Mouse (Mus musculus): ENCODE data around the gene Tnip1. TPM values are rescaled to one million over a fixed set of nuclear protein-coding genes. Genes with fewer than 3 reads are reported as not detected.

The Tnip1 gene
- total RNA-seq, 2 experiments from 2014 or later: 3.3 to 6.3 TPM

- no peak for ATAC-seq (replicated peaks; ENCODE audit: low FRiP score, poor library complexity, severe bottlenecking)
Observed at GRCm38 (mm10) chr11:54939501-54939900, 23.2 kb downstream of the Tnip1 start.

GRCm38 (mm10) chr11:54936771-54937140, 26.0 kb downstream of the Tnip1 start:
- no peak for ATAC-seq (replicated peaks; ENCODE audit: low FRiP score, poor library complexity, severe bottlenecking)

DNA sequence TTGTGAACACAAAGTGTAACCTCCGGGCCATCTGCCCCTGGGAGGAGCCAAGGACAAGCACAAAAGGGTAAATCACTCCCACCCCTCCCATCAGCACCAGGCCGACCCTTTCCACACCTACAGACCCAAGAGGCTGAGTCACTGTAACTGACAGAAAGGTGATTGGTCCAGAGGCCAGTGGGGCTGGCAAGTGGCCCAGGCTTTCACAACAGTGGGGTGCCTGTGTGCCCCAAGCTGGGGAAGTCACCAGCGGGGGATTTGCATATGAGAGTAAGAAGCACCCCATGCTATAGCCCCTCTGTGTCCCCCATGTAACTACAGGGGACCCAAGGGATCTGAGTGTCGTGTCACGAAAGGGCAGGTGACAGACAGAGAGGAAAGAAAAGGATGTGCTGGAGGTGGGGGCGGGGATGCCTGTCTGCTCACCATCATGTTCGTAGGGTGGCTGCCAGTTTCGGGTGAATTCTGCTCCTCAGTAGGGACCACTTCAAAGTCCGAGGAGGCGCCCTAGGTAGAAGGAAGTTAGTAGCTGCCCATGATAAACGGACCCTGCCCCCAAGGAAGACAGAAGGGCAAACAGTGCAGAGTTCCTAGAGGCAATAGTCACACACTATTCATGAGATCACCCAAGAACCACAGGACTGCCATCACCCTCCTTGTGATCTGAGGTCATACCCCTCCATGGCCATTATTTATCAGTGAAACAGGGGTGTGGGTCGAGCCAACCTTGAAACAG, 26.5 kb downstream of the Tnip1 start:
- ATAC-seq (replicated peaks; ENCODE audit: low FRiP score, poor library complexity, severe bottlenecking): no peak

DNA sequence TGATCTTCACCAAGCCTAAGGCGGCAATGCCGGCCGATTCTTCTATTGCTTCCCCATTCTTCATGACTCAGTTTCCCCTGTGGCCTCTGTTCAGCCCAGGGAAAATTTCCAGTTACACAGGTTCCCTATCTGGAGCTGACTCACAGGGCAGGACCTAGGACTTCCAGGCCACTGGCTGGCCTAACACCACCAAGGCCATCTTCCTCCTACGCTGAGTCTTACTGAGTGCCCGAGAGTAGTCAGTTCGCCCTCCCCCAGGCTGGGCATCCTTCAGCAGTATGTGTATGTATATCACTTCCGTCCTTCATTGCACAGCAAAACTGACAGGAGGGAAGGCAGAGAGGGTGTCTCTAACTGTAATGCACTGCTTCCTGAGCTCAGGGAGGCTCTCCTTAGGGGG, 28.5 kb downstream of the Tnip1 start:
- ATAC-seq (replicated peaks; ENCODE audit: low FRiP score, poor library complexity, severe bottlenecking): no peak

- no peak for ATAC-seq (replicated peaks; ENCODE audit: low FRiP score, poor library complexity, severe bottlenecking)
Observed at GRCm38 (mm10) chr11:54932540-54932939, 30.2 kb downstream of the Tnip1 start.

DNA sequence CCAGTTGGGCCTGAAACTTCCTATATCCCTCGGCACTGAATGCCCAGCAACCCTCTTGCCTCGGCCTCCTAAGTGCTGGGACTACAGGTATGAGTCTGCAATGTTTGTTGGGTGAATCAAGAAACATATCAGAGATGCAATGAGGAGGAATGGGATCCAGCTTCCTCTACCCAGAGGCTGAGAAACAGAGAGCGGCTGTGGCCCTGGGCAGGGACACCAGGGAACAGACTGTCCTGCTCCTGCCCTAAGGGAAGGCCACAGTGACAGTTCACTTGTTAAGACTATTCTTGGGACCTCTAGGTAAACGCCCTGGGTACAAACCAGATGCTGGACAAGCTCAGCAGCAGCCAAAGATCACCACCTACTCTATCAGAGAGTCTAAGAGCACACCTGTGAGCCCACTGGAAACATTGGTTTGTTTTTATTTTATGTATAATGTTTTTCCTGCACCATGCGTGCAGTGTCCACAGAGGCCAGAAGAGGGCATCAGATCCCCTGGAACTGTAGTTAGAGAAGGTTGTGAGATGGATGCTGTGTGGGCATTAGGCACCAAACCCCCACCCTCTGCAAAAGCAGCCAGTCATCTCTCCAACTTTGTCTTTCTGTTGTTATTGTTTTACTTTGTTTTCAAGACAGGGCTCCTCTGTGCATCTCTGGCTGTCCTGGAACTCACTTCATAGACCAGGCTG, 31.2 kb downstream of the Tnip1 start:
- no peak for ATAC-seq (replicated peaks; ENCODE audit: low FRiP score, poor library complexity, severe bottlenecking)

- ATAC-seq (replicated peaks; ENCODE audit: low FRiP score, poor library complexity, severe bottlenecking): no peak
Observed at GRCm38 (mm10) chr11:54930318-54930979, 32.3 kb downstream of the Tnip1 start.

DNA sequence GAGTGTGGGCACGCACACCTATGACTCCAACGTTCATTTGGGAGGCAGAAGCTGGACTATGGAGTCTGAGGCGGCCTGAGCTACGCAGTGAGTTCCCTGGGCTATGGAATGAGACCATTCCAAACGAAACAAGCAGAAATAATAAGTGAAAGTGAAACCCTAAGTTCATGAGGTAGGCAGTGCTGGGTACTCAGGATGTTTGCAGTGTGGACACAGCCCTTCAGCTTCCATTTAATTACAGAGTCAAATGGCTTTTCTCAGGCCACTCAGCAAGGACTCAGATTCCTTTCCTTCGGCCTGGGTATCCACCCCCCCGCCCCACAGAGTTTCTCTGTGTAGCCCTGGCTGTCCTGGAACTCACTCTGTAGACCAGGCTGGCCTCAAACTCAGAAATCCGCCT, 33.0 kb downstream of the Tnip1 start:
- no peak for ATAC-seq (replicated peaks; ENCODE audit: low FRiP score, poor library complexity, severe bottlenecking)

DNA sequence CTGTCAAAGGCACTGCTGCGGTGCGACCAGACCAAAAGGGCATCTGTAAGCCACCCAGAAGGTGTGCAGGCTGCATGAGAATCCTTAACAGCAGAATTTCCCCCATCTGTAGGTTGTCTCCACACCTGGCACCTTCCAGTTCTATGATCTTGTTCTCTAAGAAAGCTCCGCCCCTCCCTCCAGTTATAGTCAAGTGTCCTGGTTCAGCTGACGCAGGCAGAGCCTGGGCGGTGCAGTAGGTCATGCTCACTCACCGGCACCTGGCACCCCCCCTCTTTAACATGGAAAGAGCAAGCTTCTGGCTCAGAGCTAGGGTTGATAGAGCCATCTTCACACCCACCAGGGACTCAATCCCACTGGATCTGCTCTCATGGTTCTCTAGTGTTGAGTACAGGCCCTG, 33.4 kb downstream of the Tnip1 start:
- ATAC-seq (replicated peaks; ENCODE audit: low FRiP score, poor library complexity, severe bottlenecking): no peak

- no peak for ATAC-seq (replicated peaks; ENCODE audit: low FRiP score, poor library complexity, severe bottlenecking)
Observed at GRCm38 (mm10) chr11:54928886-54929285, 33.8 kb downstream of the Tnip1 start.

- no peak for ATAC-seq (replicated peaks; ENCODE audit: low FRiP score, poor library complexity, severe bottlenecking)
Observed at GRCm38 (mm10) chr11:54928219-54928618, 34.5 kb downstream of the Tnip1 start.

GRCm38 (mm10) chr11:54927346-54928140, 35.2 kb downstream of the Tnip1 start:
- ATAC-seq (replicated peaks; ENCODE audit: low FRiP score, poor library complexity, severe bottlenecking): 0 out of 2 replicates have a peak, but pooled peaks have one; percentile 41

- ATAC-seq (replicated peaks; ENCODE audit: low FRiP score, poor library complexity, severe bottlenecking): no peak
Observed at GRCm38 (mm10) chr11:54924145-54924544, 38.6 kb downstream of the Tnip1 start.

- no peak for ATAC-seq (replicated peaks; ENCODE audit: low FRiP score, poor library complexity, severe bottlenecking)
Observed at GRCm38 (mm10) chr11:54922488-54922887, 40.2 kb downstream of the Tnip1 start.

- no peak for ATAC-seq (replicated peaks; ENCODE audit: low FRiP score, poor library complexity, severe bottlenecking)
Observed at GRCm38 (mm10) chr11:54921798-54922197, 40.9 kb downstream of the Tnip1 start.

- no peak for ATAC-seq (replicated peaks; ENCODE audit: low FRiP score, poor library complexity, severe bottlenecking)
Observed at GRCm38 (mm10) chr11:54920973-54921580, 41.6 kb downstream of the Tnip1 start.

DNA sequence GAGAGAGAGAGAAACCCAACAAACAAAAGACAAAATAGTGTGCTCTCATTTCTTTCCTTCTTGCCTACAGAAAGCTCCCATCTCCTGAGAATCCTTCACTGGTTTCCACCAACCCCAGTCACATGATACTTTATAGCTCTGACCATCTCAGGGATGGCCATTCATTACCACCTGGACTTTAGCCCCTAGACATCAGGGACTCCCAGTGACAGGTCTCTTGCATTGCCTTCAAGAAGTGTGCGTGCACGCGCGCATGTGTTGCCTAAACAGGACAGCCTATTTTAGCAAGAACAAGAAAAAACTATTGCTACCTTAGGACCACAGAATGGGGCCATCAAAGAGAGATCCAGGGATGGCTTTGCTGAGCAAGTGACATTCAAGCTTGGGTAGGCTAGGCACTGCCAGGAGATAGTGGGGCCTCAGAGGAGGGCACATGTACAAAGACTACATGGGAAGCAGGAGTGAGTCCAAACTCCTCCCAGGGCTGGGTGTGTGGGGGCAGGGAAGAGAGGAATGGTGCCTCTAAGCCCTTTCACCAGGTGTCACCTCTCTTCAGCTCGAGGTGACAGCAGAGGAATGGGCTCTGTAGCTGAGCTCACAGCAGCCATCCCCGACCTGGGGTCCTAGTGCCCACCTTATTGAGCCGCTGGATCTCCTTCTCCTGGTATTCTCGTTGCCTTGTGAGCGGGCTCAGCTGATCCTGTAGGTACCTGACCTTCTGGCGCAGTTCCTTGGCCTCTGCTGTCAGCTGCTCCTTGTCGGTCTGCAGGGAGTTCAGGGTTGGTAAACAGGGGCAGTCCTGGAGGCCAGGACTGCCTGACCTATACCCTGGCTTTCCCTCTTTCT, 42.4 kb downstream of the Tnip1 start:
- ATAC-seq (replicated peaks; ENCODE audit: low FRiP score, poor library complexity, severe bottlenecking): no peak

GRCm38 (mm10) chr11:54918273-54918672, 44.4 kb downstream of the Tnip1 start:
- ATAC-seq (replicated peaks; ENCODE audit: low FRiP score, poor library complexity, severe bottlenecking): no peak

DNA sequence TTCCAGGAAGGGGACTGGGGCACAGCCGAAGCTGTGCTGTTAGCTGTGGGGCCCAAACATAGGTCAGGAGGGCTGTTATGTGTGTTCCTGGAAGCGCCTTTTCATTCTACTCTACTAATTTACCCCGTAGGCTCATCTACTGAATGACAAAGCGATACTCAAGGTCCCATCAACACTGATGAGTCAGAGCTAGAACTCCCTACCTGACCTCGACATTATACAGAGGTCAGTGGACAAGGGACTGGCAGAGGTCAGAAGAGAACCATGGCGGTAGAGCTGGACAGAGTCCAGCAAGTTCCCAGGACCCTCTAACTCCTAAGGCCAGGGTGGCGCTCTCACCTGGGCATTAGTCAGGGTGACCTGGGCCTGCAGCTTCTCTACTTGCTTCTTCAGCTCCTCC, 45.3 kb downstream of the Tnip1 start:
- no peak for ATAC-seq (replicated peaks; ENCODE audit: low FRiP score, poor library complexity, severe bottlenecking)

Measured in erythroid progenitor cell, adult 5-6 weeks (primary cell).